Mouse (Mus musculus): ENCODE data around the gene Adamts6. TPM values are rescaled to one million over a fixed set of nuclear protein-coding genes. Genes with fewer than 3 reads are reported as not detected.

Adamts6 gene
- polyA plus RNA-seq (2015; fragmentation: Illumina TruSeq; extraction: RNeasy Lipid Tissue Mini Kit (QIAGEN cat#74804); ENCODE audit: insufficient read depth, low read depth, low replicate concordance), result 0.42 TPM

DNA sequence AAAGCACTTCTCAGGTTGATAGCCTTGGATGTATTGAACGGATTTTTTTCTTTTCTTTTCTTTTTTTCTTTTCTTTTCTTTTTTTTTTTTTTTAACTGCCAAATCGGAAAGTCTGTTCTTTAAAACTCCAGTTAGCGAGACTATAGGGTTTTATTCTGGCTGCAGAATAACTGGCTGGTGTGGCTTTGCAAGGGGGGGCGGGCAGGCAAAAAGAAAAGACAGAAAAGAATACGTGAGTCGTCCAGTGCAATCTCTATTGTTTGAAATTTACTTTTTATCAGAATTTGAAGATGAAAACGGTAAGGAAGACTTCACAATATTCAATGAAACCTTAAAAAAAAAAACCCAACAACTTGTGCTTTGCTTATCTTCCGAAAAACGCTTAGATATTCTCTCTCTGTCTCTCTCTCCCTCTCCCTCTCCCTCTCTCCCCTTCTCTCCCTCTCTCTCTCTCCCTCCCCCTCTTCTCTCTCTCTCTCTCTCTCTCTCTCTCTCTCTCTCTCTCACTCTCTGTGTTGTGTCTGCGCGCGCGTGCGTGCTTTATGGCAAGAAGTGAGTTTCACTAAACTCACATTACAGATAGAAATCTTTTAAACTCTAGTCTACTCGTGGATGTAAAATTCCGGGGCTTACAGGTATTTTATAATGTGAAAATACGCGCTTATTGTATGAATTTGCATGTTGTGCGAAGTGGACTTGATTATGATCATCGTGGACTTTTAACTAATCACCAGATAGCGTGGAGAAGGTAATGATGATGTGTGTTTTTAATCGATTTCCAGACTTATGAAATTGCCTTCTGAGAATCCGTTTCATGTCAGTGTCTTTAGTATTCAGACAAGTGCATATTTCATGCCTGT, at the start of gene Adamts6:
Adamts6 (plus strand) TSS at position 470 of the 860 bp plus-strand sequence.

Other genes with a start within 250 kb of the Adamts6 start
- gene Nln, start 178.2 kb upstream of the Adamts6 start, polyA plus RNA-seq (2015; fragmentation: Illumina TruSeq; extraction: RNeasy Lipid Tissue Mini Kit (QIAGEN cat#74804); ENCODE audit: insufficient read depth, low read depth, low replicate concordance), result 3.4 TPM
- gene Sgtb, start 178.1 kb upstream of the Adamts6 start, polyA plus RNA-seq (2015; fragmentation: Illumina TruSeq; extraction: RNeasy Lipid Tissue Mini Kit (QIAGEN cat#74804); ENCODE audit: insufficient read depth, low read depth, low replicate concordance), result 0.87 TPM
- gene Trappc13, start 109.4 kb upstream of the Adamts6 start, polyA plus RNA-seq (2015; fragmentation: Illumina TruSeq; extraction: RNeasy Lipid Tissue Mini Kit (QIAGEN cat#74804); ENCODE audit: insufficient read depth, low read depth, low replicate concordance), result 4.9 TPM
- gene Trim23, start 109.0 kb upstream of the Adamts6 start, polyA plus RNA-seq (2015; fragmentation: Illumina TruSeq; extraction: RNeasy Lipid Tissue Mini Kit (QIAGEN cat#74804); ENCODE audit: insufficient read depth, low read depth, low replicate concordance), result 3.2 TPM
- gene Cenpk, start 59.2 kb upstream of the Adamts6 start, polyA plus RNA-seq (2015; fragmentation: Illumina TruSeq; extraction: RNeasy Lipid Tissue Mini Kit (QIAGEN cat#74804); ENCODE audit: insufficient read depth, low read depth, low replicate concordance), result 1.8 TPM
- gene Ppwd1, start 59.0 kb upstream of the Adamts6 start, polyA plus RNA-seq (2015; fragmentation: Illumina TruSeq; extraction: RNeasy Lipid Tissue Mini Kit (QIAGEN cat#74804); ENCODE audit: insufficient read depth, low read depth, low replicate concordance), result 3.1 TPM